Mouse (Mus musculus) heart, adult 18-20 months (tissue): ENCODE data around the gene Gm7971. TPM values are rescaled to one million over a fixed set of nuclear protein-coding genes. Genes with fewer than 3 reads are reported as not detected.
"Not testable (repeated sequence)": the region's sequence is repeated elsewhere in the genome, so short reads cannot be mapped to it uniquely, and the experiment has no call there.

Source experiments
- DNase-seq, 2 experiments: peaks; one replicate each; pipeline ENCODE4 v3.0.0; 2021 to 2022; ENCODE audit warnings: mixed read lengths in 1 of 2
- long read RNA-seq, 2 experiments: library from polyadenylated mRNA; stranded (forward); transcript quantifications; one replicate each; pipeline ENCODE4 v2.0.0; 2021
- total RNA-seq, 2 experiments: library from RNA; stranded (reverse); gene quantifications; 2 replicates each; pipeline ENCODE4 v1.2.3; 2021

The Gm7971 gene
- total RNA-seq, result not detected
- long read RNA-seq, experiment 1, result 0 reads
- long read RNA-seq, experiment 2, result 0 reads

DNA sequence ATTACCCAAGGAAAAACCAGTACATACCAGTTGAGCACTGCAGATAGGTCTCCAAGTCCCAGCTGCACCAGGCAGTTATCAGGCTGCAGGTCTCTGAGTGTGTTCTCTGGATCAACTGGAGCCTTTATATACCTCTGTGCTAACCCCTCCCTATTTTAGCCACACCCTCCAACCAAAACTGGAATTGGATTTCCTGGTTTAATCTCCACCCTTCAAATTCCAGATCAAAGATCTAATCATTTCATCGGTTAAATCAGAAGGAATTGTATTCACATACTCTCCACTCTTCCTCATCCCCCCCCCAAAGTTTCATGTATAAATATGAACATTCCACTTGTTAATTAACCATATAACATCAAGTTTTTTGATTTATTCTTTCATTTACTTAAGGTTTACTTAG lies at the start of gene Gm7971:
Gene Gm7971 (minus strand): TSS at position 101 of the 400 bp plus-strand sequence.
- DNase-seq, result not testable (repeated sequence)

Other genes with a start within 250 kb of the Gm7971 start
- not detected for gene D5Ertd577e, start 138.1 kb downstream of the Gm7971 start, total RNA-seq
- gene Gm3286, start 84.1 kb downstream of the Gm7971 start, total RNA-seq, result not detected
- gene Gm7978, start 141.3 kb upstream of the Gm7971 start, total RNA-seq, result not detected
- not detected for gene Gm7982, start 147.1 kb upstream of the Gm7971 start, total RNA-seq
- not detected for gene E330014E10Rik, start 181.1 kb upstream of the Gm7971 start, total RNA-seq